Mouse (Mus musculus): Measurements from ENCODE around the gene Uhmk1.
"Not testable (repeated sequence)": the region's sequence is repeated elsewhere in the genome, so short reads cannot be mapped to it uniquely, and the experiment has no call there.

The Uhmk1 gene

DNA sequence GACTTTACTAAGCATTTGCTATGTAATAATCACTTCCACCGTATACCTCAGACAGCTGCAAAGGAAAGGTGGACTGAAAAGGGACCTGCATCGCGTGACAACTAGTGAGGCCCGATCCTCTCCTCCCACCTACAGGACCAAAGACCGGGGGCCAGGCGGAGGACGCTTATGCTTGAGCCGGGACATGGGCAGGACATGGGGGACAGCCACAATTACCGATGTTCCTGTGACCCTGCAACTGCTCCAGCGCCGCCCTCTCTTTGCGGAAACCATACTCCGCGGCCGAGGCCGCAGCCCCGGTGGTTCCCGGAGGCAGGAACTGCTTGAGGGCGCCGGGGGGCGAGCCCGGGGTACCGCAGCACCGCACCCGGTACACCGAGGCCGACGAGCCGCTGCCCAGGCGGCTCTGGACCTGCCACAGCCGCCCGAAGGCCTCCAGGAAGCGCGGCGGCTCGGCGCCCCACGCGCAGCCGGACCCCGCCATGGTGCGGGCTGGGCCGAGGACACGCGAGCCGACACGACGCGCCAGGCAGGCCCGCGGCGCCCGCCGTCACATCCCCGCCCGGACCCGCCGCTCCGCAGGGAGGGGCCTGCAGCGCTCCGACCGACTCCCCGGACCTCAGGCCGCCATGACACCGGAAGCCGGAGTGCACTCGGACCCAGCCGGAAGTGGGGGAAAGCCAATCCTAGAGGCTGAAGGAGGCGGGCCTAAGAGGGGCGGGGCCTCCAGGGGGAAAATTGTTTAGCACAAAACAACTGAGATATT lies at the start of gene Uhmk1:
TSS of gene Uhmk1 (minus strand) at position 641 of the 766 bp plus-strand sequence.
- DNase-seq (ENCODE audit: low read depth, low spot score): peak; percentile 68

DNA sequence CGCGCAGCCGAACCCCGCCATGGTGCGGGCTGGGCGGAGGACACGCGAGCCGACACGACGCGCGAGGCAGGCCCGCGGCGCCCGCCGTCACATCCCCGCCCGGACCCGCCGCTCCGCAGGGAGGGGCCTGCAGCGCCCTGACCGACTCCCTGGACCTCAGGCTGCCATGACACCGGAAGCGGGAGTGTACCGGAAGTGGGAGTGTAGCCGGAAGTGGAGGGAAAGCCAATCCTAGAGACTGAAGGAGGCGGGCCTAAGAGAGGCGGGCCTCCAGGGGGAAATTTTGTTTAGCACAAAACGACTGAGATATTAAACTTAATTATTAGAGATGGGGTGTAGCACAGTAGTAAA lies 40.3 kb upstream of the Uhmk1 start:
- peak; percentile 37 for DNase-seq (ENCODE audit: low read depth, low spot score)

DNA sequence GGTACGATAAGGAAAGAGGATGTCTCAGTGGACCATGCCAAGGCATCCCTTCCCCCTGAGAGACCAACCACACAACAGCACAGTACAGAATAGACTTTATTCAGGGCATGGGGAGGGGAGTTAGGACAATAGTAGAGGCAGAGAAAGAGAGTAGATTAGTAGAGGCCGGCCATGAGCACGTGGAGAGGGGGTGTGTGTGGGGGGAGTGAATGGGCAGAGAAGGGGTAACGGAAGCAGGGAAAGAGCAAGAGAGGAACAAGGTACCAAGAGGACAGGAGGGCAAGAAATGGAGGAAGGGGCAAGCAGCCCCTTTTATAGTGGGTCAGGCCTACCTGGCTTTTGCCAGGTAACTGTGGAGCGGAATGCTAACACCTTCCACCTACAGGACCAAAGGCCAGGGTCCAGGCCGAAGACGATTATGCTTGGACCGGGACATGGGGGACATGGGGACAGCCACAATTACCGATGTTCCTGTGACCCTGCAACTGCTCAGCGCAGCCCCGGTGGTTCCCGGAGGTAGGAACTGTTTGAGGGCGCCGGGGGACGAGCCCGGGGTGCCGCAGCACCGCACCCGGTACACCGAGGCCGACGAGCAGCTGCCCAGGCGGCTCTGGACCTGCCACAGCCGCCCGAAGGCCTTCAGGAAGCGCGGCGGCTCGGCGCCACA lies 39.8 kb upstream of the Uhmk1 start:
- no peak for DNase-seq (ENCODE audit: low read depth, low spot score)

DNA sequence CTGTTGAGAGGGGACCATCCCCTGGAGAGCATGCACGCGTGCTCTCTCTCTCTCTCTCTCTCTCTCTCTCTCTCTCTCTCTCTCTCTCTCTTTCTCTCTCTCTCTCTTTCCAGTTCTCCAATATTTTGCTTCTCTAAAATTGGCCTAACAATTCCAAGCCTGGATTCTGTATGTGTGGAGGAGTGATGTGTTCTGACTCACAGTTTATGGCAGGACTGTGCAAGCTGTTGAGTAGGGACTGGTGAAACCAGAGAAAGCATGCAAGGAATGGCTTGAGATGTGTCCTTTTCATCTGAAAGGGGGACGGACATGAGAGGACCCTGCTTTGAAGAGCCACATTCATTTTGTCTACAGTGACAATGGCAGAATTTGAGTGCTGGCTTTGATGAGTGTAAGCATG lies 29.8 kb upstream of the Uhmk1 start:
- DNase-seq (ENCODE audit: low read depth, low spot score): no peak

DNA sequence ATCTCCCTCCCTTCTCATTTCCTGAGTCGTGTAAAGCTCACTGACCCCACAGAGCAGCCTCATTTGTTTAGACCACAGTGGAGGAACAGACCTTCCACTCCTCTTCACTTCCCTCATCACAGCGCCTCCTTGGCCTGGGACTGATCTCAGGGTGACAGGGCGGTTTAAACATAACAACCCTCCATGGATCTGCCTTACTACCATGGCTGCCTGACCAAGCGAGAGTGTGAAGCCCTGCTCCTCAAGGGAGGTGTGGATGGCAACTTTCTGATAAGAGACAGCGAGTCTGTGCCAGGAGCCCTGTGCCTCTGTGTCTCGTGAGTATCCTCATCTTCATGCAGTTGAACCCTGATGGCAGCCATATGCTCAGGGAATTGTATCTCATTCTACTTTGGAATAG lies 17.5 kb upstream of the Uhmk1 start, which contains the start of gene Sh2d1b2:
TSS of gene Sh2d1b2 (plus strand) at position 62 of the 400 bp plus-strand sequence.
- not testable (repeated sequence) for DNase-seq (ENCODE audit: low read depth, low spot score)

DNA sequence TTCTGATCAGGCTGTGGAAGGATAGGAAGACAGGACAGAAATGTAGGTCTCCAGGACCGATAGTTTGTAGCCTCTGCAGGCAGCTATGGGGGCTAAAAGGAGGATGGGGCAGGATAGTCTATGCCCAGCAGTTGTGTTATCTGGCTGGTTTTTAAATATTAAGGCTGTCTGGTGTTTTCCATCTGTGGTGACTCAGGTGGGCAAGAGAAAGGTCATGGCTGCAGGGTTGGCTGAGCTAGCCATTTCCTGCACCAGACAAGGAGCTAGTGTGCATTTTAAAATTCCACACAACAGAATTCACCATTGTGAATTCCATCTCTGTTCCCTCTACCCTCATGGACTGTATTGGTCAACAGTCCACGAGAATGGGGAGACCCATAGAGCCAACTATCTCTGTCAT lies 8.1 kb upstream of the Uhmk1 start:
- DNase-seq (ENCODE audit: low read depth, low spot score): no peak

DNA sequence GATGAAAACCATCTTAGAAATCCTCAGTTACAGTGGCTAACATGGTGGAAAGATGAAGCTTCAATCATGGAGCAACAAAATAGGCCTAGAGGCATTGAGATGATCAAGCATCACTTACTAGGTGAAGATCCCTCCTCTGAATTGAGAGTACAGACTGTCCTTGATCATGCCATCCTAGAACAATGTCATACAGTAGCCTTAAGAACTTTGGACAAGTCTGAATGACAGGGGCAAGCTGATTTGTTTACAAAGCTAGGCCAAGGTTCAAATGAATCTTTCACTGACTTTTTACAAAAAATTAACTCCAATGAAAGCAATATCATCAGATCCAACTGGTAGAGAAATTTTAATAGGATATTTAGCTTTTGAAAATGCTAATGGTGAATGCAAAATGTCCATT lies 5.2 kb upstream of the Uhmk1 start:
- no peak for DNase-seq (ENCODE audit: low read depth, low spot score)

DNA sequence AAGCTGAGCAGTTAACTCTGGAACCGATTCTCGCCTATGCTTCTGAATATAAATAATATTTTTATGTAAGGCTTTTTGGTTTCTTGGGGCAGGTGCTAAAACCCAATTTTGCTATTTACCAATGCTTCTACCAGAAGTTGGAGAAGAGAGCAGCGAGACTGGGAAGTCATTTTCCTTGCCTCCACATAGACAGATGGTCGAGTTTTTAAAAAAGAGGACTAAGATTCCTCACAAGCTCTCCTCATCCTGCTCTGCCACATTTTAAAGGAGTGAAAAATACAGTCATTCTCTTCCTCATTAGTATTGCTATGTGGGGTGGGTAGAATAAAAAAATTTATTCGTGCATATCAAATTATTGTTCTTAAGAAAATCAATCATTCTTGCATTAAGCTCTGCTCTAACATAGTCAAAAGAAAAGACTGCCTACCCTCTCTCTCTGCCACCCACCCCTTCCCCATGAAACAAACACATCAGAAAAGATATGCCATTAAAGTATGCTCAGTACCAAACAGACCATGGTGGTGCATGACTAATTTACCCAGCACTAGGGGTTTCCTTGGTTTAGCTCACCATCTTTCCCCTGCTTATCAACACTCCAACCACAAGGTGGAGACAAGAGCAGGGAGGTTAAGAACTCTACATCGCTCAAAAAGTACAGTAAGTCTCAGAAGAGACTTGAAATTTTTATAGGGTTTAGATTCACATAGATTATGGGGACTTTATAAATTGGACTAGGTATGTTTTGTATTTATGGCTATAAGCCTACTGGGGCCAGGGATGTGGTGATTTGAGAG lies 3.1 kb upstream of the Uhmk1 start:
- no peak for DNase-seq (ENCODE audit: low read depth, low spot score)

DNA sequence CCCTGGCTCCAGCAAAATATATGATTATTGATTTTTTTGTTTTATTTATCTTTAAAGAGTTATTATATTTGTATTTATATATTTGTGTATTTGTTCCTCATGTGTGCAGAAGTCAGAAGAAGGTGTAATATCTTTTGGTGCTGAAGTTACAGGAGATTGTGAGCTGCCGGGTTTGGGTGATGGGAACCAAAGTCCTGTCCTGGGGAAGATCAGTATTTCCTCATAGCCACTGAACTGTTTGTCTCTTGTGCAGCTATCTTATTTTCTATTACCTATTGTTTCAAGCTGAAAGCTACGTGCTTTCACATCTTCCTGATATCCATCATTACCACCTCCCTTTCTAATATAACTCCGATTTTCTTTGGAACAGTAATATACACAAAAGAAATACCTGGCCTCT lies 393 bp upstream of the Uhmk1 start:
- DNase-seq (ENCODE audit: low read depth, low spot score): no peak

DNA sequence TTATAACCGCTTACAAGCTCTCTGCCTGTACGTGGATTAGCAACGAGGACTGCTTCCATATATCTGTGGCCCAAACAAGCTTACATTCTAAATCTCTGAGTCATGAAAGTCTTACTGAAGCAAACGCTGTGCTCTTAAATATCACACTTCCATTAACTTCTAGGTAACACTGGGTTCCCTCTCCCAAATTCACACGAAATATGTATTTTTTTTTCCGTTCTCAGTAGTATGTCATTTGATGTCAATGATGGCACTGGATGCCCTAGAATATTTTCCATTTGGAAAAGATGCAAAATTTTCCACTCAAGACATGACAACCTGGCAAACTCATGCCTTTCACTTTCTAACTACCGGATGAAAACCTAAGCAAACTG lies 827 bp downstream of the Uhmk1 start:
- peak; percentile 16 for DNase-seq (ENCODE audit: low read depth, low spot score)

DNA sequence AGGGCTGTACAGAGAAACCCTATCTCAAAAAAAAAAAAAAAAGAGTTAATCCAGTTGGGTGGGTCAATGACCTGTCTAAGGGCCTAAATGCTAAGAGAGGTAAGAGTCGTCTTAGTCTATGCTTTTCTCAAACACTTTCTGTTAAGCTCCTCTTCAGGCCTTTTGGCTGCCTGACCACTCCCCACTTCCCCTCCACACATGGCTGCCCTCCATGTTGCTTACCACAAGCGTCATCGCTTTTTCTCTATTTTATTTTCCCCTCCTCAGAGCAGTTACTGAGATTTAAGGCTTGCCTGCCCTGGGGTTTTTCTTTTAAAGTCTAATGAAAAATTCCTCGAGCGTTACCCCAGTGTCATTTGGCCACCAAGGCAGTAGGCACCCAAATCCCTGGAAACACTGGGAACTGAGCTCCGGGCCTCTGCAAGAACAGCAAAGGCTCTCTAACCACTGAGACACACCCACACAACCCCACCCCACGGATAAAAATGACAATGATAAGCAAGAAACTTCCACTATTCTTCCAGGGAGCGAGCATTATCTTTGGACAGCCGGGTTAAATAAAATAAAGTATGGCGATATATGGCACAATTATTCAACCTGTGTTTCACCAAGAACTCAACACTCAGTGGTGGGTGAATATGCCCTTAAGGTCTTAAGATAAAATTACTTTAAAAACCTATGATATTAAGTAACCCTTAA lies 1.9 kb downstream of the Uhmk1 start:
- DNase-seq (ENCODE audit: low read depth, low spot score): no peak

DNA sequence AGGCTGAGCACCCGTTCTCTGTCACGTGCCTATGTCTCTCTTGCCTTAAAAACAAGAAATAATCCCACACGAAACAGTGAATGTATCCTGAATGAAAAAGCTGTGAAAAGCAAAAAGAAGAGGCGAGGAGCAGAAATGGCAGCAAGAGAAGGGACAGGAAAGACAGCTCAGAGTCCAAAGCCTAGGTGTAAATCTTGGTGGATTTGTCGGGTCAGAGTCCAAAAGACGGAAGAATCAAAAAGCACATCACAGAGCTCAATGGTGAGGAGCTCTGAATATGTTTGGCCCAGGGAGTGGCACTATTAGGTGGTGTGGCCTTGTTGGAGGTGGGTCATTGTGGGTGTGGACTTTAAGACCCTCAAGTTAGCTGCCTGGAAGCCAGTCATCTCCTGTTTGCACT lies 8.8 kb downstream of the Uhmk1 start:
- DNase-seq (ENCODE audit: low read depth, low spot score): no peak

DNA sequence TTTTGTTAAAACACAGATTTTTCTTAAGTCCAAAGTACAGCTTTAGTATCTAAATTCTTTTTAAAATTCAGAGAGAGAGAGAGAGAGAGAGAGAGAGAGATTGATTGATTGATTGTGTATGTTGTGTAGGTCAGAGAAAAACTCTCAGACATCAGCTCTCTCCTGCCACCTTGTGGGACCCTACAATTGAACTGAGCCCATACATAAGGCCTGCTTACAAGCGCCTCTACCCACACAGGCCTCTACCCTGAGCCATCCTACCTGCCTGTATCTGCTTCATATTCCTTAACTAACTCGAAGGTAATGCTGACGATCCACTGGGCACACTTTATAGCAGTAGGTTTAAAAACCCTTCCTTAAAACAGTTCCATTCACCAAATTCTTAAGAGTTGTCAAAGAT lies 14.8 kb downstream of the Uhmk1 start:
- no peak for DNase-seq (ENCODE audit: low read depth, low spot score)

DNA sequence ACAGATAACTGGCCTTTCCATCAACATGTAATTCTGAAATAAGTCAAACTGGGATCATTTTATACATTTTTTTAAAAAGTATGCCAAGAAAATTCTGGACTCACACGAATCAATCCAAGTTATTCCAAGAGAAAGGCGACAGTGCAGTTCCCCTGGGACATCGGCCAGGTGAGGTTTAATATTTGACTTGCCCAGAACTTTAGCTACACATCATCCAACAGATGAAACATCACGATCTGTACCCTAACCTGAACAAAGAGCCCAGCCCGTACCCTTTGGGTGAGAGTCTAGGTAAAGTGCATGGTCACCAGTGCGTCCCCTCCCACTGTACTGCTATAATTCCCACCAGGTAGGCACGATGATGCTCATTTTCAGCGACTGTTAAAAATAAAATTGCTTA lies 19.0 kb downstream of the Uhmk1 start:
- no peak for DNase-seq (ENCODE audit: low read depth, low spot score)

DNA sequence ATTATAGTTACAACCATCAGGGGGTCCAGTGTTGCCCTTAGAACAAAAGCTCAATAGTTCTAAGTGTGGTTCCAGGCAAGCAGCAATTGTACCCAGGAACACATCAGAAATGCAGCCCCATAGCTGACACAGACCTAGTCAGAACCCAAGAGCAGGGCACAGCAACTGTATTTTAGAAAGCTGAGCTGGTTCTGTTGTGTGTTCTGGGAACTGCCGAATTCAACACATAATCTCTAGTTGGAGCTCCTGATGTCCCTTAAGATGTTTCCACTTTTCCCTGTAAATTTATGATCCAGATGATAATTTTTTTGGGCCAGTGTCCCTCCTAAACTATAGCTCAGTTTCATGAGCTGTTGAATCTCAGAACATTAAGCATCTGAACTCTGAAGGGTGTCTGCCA lies 23.3 kb downstream of the Uhmk1 start:
- DNase-seq (ENCODE audit: low read depth, low spot score): no peak

DNA sequence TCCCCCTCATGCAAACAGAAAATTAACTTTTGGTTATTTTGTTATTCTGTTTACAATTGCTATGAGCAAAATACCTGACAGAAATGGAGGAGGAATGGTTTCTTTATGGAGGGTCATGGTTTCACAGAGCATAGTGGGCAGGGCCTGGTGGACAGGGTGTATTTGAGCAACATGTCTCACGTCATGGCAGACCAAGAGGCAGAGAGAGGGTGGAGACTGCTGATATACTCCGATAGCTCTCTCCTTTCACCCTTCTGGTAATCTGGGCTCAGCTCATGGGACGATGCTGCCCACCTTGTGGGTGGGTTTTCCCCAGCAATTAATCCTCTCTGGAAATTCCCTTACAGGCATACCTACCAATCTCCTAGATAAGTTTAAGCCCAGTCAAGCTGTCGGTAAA lies 25.0 kb downstream of the Uhmk1 start:
- DNase-seq (ENCODE audit: low read depth, low spot score): no peak

DNA sequence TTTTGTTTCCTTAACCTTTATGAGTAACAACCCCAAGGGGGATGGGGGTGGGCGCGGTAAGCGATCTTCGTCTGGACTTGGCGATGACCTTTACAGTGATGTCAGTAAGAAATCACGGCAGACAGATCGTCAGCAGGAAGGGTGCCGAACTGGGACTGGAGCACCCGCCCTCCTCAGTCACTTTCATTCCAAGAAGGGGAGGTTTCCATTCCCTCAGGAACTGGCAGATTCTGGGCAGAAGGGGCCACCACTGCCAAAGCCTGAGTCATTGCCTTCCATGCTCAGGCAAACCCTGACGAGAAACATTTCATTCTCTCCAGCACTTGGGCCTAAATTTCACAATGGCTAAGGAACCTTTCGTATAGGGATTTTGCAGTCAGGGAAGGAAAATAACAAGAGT lies 26.6 kb downstream of the Uhmk1 start:
- DNase-seq (ENCODE audit: low read depth, low spot score): no peak

DNA sequence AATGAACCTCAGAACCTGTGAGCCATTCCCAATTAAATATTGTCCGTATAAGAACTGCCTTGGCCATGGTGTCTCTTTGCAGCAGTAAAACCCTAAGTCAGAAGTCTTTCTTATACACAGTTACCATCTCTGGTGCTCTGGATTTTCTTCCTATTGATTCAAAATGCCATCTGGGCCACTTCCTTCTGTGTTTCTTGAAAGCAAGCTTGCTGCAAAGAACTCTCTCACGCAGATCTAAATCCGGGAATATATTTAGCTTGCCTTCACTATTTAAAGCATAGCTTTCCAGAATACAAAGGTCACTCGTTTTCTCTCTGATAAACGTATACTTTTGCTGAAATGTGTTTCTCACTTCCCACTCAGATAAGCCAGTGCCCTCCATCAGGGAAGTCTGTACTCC lies 28.7 kb downstream of the Uhmk1 start:
- DNase-seq (ENCODE audit: low read depth, low spot score): no peak

DNA sequence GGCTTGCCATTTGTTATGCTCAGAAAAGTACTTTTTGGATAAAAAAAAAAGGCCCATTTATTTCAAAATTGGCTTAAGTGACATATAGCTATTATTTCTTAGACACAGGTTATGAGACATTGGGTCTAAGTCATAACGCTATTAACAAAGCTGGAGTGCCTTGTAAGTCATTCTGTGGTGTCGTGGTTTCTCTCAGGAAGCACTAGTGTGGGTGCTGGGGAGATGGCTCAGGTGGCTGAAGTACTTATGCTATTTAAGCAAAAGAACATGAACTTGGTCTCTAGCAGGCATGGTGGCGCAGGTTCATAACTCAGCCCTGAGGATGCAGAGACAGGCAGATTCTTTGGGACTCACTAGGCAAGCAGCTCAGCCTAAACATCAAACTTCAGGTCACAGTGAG lies 30.1 kb downstream of the Uhmk1 start:
- DNase-seq (ENCODE audit: low read depth, low spot score): no peak

DNA sequence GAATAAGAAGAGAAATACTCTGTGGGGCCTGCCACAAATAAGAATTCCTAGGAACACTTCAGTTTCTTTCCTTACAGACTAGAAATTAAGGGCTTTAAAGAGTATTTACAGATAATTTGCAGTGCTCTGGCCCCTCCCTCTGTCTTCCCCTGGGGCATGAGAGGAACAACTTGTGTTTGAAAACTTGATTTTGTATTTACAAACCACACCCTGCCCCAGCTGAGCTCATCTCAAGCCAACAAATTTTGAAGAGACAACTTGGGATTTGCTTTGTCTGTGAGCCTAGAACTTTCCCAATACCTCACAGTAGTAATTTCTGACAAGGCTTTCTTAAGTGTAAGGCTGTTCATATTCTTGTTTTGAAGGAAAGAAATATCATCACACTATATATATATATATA lies 32.5 kb downstream of the Uhmk1 start:
- DNase-seq (ENCODE audit: low read depth, low spot score): no peak

DNA sequence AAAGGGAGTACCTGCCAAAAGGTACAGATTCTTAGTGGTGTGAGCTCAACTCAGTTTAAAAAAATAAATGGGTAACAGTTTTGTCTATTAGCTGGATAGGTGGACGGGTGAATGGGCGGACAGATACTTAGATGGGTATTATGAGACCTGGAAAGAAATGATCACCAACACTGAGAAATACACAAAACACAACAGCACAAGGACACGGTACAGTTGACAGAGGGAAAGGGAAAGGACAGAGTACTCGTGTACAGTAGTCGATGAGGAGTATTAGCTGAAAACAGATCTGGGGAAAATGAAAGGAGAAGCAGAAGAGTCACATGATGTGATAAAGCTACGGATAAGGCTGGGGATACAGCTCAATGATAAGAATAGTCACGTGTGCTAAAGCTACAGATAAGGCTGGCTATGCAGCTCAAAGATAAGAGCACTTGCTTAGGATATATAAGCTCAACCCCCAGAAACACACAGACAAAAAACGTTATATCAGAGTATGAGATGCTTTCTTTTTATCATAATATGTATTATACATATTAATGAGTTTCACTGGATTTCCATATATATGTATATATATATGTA lies 38.4 kb downstream of the Uhmk1 start:
- DNase-seq (ENCODE audit: low read depth, low spot score): peak; percentile 33

DNA sequence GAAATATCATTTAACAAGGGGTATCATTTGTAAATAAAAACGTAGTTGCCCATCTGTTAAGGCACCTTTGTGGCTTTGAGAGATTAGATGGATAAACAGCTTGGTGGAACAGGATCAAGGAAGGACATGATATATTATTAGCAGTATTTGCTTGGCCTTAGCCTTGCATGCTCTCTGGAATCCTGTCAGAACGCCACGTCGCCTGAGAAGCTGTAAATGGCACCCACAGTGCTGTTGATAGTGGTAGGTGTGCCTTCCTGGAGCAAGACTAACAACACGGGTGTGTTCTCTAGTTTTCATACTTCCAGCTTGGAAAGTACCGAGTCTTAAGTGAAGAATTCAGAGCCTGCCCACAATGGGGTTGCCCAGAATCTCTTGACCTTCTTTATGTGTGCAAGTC lies 39.3 kb downstream of the Uhmk1 start:
- peak; percentile 24 for DNase-seq (ENCODE audit: low read depth, low spot score)

Data from c-Kit-negative CD71-positive TER-119-positive erythroid progenitor cells, embryonic 14.5 days (primary cell).